Mouse (Mus musculus): ENCODE measurements around the gene Spata18.

DNA sequence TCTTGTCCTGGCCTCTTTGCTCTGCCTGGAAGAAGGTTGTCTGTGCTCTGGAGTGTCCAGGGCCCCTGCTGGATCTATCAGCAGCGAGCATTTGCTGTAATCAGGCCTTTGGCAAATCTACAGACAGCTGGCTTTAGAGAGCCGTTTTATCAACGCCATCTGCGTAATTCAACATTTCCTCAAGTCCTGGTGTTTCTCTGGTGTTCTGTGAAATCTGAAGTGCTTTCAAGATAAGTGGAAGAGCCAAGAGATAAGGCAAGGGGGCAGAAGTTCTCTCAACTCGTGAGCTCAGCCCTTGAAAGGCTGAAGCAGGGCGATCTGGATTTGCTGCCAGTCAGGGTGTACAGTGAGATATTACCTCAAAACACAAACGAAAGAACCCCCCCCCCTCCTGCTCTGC lies 77.5 kb downstream of the Spata18 start:
- TF ChIP-seq USF1 (IDR thresholded peaks at IDR 0.05; ENCODE audit: low read depth, low read length) (no peak), TCF12 (IDR thresholded peaks at IDR 0.05; ENCODE audit: low read depth, low read length) (peak; percentile 80), POLR2A (IDR thresholded peaks at IDR 0.05; ENCODE audit: control insufficient read depth in 1 of 2, insufficient read depth in 1 of 2, low read depth in 1 of 2, low read length in 2 of 2, poor library complexity in 1 of 2) (no peak), RAD21 (IDR thresholded peaks at IDR 0.05; ENCODE audit: low read depth, low read length) (no peak), TAL1 (IDR thresholded peaks at IDR 0.05; ENCODE audit: low read length) (no peak), SIN3A (IDR thresholded peaks at IDR 0.05; ENCODE audit: low read length) (no peak), CTCF (IDR thresholded peaks at IDR 0.05 in 2 of 3, conservative IDR thresholded peaks at IDR 0.05 in 1 of 3; ENCODE audit: control insufficient read depth in 1 of 3, insufficient read depth in 1 of 3, low read depth in 2 of 3, low read length in 3 of 3, poor library complexity in 1 of 3, severe bottlenecking in 1 of 3) (no peak), ZC3H11A (IDR thresholded peaks at IDR 0.05; ENCODE audit: low read depth, low read length) (no peak)

Data from MEL (cell line).